Mouse (Mus musculus): ENCODE measurements around the gene Clstn2. TPM values are rescaled to one million over a fixed set of nuclear protein-coding genes. Genes with fewer than 3 reads are reported as not detected.

The Clstn2 gene
- polyA plus RNA-seq, 1 experiment from 2014 or later = 15.3 TPM

DNA sequence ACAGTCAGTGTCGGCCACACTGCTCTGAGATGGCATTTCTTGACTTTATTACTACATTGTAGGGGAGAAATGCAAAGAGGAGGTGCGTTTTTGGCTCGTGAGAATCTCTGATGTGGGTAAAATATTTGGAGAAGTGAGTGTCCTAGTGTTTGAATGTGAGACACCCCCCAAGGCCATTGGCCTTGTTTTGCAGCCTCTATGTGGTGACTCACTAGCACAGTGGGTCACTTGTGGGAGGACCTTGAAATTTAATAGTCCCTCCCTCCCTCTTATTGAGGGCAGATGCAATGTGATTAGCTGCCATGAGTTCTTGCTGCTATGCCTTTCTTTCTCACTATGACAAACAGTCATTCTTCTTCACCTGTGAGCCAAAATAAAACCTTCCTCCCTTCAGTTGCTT is 374.2 kb downstream of the Clstn2 start:
- Histone ChIP-seq H3K4me2 (no peak overlapping the region), H3K27me3 (no peaks in the 10 kb centered on the region), H3K4me3 (no peak overlapping the region), H3K36me3 (no peaks in the 10 kb centered on the region), H3K27ac (replicated peaks) (no peak overlapping the region), H3K9ac (no peak overlapping the region), H3K4me1 (replicated peaks) (no peaks in the 10 kb centered on the region), H3K9me3 (no peaks in the 10 kb centered on the region)
- ATAC-seq (ENCODE audit: low FRiP score, low read depth) = no peak
- 92% methylated on average over 3 of the region's 3 CpGs for WGBS

DNA sequence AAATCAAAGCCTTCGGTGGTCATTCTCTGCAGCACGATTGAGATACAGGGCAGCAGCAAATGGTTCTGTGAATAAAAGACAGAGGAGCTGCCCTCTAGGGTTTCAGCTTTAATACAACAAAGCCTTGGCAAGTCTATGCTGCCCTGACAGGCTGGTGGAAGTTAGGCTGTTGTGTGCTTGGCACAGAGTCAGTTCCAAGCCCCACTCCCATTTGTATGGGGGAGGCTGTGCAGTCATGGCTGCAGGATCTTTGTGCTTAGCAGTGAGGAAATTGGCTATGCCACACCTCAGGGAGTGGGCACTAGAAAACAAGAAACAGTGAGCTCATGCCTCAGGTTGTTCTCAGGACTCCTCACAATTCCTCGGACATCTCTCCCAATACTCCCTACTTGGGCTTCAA is 384.6 kb downstream of the Clstn2 start:
- H3K9me3 ChIP-seq = no peaks in the 10 kb centered on the region
- no peak overlapping the region for H3K4me3 ChIP-seq
- ATAC-seq (ENCODE audit: low FRiP score, low read depth) = peak; percentile 56; the same call in 1 of the 2 replicates
- WGBS = 66% methylated on average over 3 of the region's 3 CpGs
- no peak overlapping the region for H3K9ac ChIP-seq
- H3K27ac ChIP-seq (replicated peaks) = no peak overlapping the region
- H3K4me1 ChIP-seq (replicated peaks) = no peaks in the 10 kb centered on the region; the same call in 1 of the 2 replicates
- no peaks in the 10 kb centered on the region for H3K27me3 ChIP-seq
- H3K4me2 ChIP-seq = no peak overlapping the region
- H3K36me3 ChIP-seq = no peaks in the 10 kb centered on the region

DNA sequence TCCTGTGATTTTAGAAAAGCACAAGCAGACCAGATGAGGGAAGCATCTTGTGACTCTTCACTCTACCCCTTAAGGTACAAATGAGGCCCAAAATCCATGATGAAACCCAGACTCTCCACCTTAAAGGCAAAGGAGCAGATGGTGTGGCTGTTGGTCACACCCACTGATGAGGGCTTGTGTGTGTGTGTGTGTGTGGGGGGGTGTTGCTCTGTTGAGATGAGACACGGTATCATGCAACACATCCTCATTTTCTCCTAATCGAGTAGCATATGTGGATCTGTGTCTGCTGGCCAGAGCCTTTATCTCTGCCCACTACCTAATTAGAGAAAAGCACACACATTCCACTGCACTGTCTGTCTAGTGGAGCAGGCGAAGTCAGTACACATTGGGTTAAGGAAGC is 387.2 kb downstream of the Clstn2 start:
- H3K36me3 ChIP-seq = no peaks in the 10 kb centered on the region
- no peaks in the 10 kb centered on the region for H3K27me3 ChIP-seq
- WGBS = 82% methylated on average over 3 of the region's 3 CpGs
- H3K9me3 ChIP-seq = no peaks in the 10 kb centered on the region
- ATAC-seq (ENCODE audit: low FRiP score, low read depth) = no peak
- no peak overlapping the region for H3K4me2 ChIP-seq
- H3K9ac ChIP-seq = no peak overlapping the region
- H3K4me3 ChIP-seq = no peak overlapping the region
- no peak overlapping the region for H3K27ac ChIP-seq (replicated peaks)
- peaks cover 3% of the 10 kb centered on the region; the same call in 1 of the 2 replicates for H3K4me1 ChIP-seq (replicated peaks)

DNA sequence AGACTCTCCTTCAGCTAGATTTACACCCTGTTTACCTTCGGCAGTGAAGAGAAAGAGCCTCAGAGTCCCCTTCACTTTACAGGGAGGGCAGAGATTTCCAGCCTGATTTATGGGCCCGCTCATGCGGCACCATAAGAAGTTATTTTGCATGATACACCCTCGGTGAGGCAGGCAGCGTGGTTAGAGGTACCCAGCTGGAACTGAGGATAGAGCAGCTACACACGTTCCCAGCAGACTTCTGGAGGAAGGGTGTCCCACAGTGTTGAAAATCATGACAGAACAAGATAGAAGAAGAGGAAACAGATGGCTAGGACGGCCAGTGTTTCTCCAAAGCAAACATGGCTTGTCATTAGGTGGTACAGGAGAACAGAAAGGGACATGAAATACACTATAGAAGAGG is 390.6 kb downstream of the Clstn2 start:
- Histone ChIP-seq H3K4me3 (no peak overlapping the region), H3K9ac (no peak overlapping the region), H3K27ac (replicated peaks) (no peak overlapping the region), H3K4me1 (replicated peaks) (0 out of 2 replicates have a peak, but pooled peaks cover 3% of the 10 kb centered on the region), H3K36me3 (no peaks in the 10 kb centered on the region), H3K9me3 (no peaks in the 10 kb centered on the region), H3K27me3 (no peaks in the 10 kb centered on the region), H3K4me2 (no peak overlapping the region)
- 63% methylated on average over 7 of the region's 7 CpGs for WGBS
- ATAC-seq (ENCODE audit: low FRiP score, low read depth) = no peak

DNA sequence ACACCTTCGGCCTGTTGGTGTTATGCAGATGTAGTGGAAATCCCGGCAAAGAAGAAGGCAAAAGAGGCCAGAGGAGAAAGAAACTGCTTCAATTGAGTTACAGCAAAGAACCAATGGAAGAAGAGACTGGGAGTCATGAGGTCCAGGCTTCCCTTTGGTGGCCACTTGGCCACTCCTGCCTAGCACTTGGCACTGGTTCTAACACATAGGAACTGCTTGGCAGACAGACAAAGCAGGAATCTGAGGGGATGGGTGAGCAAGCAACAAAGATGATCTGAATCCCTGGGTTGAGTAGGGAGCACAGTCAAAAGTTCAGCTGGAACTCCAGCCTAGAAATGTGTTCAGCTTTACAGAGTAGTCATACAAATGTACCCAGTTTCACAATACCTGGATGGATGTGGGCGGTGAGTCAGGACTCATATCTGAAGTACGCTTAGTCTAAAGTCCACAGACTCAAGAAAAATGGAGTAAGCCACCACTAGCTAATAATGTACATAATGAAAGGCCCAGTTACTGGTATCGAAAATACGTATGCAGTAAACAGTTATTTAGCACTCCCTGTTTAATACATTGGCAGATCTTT is 392.9 kb downstream of the Clstn2 start:
- ATAC-seq (ENCODE audit: low FRiP score, low read depth) = no peak
- 0 out of 2 replicates have a peak, but pooled peaks cover 3% of the 10 kb centered on the region for H3K4me1 ChIP-seq (replicated peaks)
- H3K27ac ChIP-seq (replicated peaks) = no peak overlapping the region
- H3K9ac ChIP-seq = no peak overlapping the region
- H3K4me3 ChIP-seq = no peak overlapping the region
- 90% methylated on average over 6 of the region's 6 CpGs for WGBS
- no peaks in the 10 kb centered on the region for H3K9me3 ChIP-seq
- H3K4me2 ChIP-seq = no peak overlapping the region
- no peaks in the 10 kb centered on the region for H3K27me3 ChIP-seq
- H3K36me3 ChIP-seq = no peaks in the 10 kb centered on the region

DNA sequence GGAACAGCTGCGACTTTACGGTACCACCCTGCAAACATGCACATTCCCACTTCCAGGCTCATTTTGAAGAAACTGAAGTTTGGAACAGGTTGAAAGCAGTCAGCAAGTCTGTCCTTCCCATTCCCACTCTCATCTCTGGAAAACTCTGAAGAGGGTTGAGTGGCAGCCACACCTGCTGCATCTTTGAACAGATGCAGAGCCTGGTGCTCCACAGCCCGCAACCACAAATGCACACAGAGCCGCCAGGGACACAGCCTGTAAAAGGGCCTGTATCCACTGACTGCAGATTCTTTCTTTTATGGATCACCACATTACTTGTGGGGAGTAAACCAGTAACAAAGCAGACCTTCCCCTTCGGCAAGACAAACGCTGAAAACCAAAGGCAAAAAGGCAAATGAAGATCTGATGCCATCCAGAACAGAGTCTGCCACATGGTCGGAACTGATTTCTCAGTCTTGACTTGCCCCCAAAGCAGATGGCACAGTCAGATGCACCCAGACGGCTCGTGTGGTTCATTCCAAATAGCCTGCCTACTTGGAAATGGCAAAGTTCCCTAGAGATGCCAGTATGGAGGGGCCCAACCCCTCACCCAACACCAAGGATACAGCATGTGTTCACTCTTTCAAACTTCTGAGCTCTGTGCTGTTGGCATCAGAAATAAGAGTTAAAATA is 394.2 kb downstream of the Clstn2 start:
- WGBS = 86% methylated on average over 9 of the region's 9 CpGs
- no peak overlapping the region for H3K9ac ChIP-seq
- H3K4me2 ChIP-seq = no peak overlapping the region
- ATAC-seq (ENCODE audit: low FRiP score, low read depth) = no peak
- H3K36me3 ChIP-seq = no peaks in the 10 kb centered on the region
- H3K27ac ChIP-seq (replicated peaks) = no peak overlapping the region
- H3K27me3 ChIP-seq = no peaks in the 10 kb centered on the region
- H3K4me3 ChIP-seq = no peak overlapping the region
- 0 out of 2 replicates have a peak, but pooled peaks cover 3% of the 10 kb centered on the region for H3K4me1 ChIP-seq (replicated peaks)
- no peaks in the 10 kb centered on the region for H3K9me3 ChIP-seq

DNA sequence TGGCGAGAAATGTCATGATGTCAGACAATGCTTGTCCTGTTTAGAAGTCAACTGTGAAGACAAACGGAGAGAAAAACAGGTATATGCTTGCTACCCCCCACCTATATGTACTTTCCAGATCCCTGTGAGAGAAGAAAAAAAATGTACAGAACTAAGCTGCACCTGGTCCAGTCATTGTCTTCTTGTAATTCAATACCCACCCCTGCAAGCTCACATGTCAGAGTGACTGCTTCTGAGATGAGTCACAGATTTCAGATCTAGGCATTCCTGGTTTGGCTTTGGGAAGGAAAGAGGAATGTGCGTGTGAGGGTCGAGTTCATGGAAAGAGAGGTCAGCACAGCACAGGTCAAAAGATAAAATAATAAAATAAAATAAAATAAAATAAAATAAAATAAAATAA is 397.6 kb downstream of the Clstn2 start:
- Histone ChIP-seq H3K4me1 (replicated peaks) (no peaks in the 10 kb centered on the region), H3K9me3 (no peaks in the 10 kb centered on the region), H3K27me3 (no peaks in the 10 kb centered on the region), H3K27ac (replicated peaks) (no peak overlapping the region), H3K36me3 (no peaks in the 10 kb centered on the region), H3K9ac (no peak overlapping the region), H3K4me2 (no peak overlapping the region), H3K4me3 (no peak overlapping the region)
- 89% methylated on average over 4 of the region's 4 CpGs for WGBS
- no peak for ATAC-seq (ENCODE audit: low FRiP score, low read depth)

DNA sequence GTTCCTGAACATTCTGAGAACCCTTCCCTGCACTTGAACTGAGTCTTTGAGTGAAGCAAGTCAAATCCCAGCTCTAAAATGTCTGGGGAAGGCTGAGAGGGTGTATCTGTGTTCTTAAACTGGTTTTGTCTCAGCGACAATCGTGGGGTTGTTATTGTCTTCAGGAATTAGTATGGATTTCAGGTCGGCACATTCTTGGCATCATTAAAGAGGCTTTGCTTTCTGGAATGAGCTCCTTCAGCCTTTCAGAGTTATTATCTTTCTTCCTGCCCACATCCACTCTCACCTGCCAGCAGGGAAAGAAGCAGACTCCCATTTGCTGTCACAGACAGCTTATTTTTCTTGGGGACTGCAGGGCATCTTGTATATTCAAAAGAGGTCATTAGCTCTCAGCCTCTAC is 398.1 kb downstream of the Clstn2 start:
- Histone ChIP-seq H3K36me3 (no peaks in the 10 kb centered on the region), H3K4me3 (no peak overlapping the region), H3K9ac (no peak overlapping the region), H3K27ac (replicated peaks) (no peak overlapping the region), H3K27me3 (no peaks in the 10 kb centered on the region), H3K9me3 (no peaks in the 10 kb centered on the region), H3K4me1 (replicated peaks) (no peaks in the 10 kb centered on the region), H3K4me2 (no peak overlapping the region)
- ATAC-seq (ENCODE audit: low FRiP score, low read depth) = no peak
- 67% methylated on average over 3 of the region's 3 CpGs for WGBS

DNA sequence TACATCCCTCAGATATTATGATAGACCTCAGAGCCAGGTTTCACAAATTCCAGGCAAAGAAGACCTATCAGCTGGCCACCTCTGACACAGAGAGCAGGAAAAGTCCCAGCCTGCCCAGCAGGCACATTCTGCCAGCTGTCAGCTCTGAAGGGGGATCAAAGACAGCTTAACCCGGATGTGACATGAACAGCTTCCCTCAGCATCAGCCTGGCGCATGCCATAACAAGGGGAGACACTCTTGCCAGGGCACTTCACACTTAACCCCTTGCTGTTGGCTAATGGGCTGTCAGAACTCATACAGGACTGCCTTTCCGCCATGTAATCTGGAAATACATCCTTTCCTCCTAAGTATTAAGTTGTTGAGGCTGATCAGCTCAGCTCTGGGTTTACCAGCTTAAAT is 403.8 kb downstream of the Clstn2 start:
- Histone ChIP-seq H3K9me3 (no peaks in the 10 kb centered on the region), H3K4me2 (no peak overlapping the region), H3K27ac (replicated peaks) (no peak overlapping the region), H3K27me3 (no peaks in the 10 kb centered on the region), H3K36me3 (no peaks in the 10 kb centered on the region), H3K4me1 (replicated peaks) (peaks cover 7% of the 10 kb centered on the region; the same call in 1 of the 2 replicates), H3K4me3 (no peak overlapping the region), H3K9ac (no peak overlapping the region)
- ATAC-seq (ENCODE audit: low FRiP score, low read depth) = no peak
- 50% methylated on average over 3 of the region's 3 CpGs for WGBS

DNA sequence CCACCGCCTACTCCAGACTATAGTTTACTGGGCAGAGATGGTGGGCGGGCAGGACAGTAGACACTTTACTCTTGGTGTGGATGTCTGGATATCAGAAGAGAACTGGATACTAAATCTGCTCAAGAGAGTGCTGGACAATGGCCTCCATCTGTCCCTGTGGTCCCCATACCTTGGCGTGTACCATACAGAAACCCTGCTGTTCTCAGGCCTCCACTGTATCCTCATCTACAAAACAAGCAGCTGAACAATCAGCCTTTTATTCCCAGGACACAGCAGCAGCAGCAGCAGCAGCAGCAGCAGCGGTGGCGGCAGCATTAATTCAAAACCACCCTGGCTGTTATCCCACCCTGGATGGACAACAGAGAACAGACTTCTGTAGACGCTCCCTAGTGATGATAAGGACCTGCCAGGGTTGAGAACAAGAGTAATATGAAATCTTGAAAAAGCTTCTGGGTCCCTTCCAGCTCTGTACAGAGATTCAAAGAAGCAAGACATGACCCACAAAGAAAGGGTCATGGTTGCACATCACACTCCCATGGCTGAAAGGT is 404.5 kb downstream of the Clstn2 start:
- Histone ChIP-seq H3K4me2 (no peak overlapping the region), H3K4me1 (replicated peaks) (peaks cover 7% of the 10 kb centered on the region; the same call in 1 of the 2 replicates), H3K4me3 (no peak overlapping the region), H3K9ac (no peak overlapping the region), H3K27ac (replicated peaks) (no peak overlapping the region), H3K9me3 (no peaks in the 10 kb centered on the region), H3K27me3 (no peaks in the 10 kb centered on the region), H3K36me3 (no peaks in the 10 kb centered on the region)
- WGBS = 47% methylated on average over 6 of the region's 6 CpGs
- no peak for ATAC-seq (ENCODE audit: low FRiP score, low read depth)

DNA sequence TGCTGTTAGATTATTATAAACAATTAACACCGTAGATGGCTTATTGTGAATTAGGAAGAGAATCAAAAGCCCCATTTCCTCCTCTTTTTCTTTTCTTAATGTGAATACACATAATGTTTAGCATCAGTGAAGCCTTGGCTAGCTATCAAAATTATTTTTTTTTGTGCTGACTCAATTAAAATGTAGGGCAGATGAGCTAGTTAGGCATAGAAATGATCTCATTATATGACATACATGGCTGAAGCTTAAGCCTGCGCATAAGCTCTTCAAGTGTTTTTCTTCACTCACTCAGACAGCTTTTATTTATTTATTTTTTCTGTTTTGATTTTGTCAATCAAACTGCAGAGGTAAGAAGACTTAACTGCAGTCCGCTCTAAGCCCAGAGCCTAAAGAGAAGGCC is 405.1 kb downstream of the Clstn2 start:
- ATAC-seq (ENCODE audit: low FRiP score, low read depth) = no peak
- H3K27me3 ChIP-seq = no peaks in the 10 kb centered on the region
- peaks cover 7% of the 10 kb centered on the region; the same call in 1 of the 2 replicates for H3K4me1 ChIP-seq (replicated peaks)
- H3K27ac ChIP-seq (replicated peaks) = no peak overlapping the region
- no peaks in the 10 kb centered on the region for H3K9me3 ChIP-seq
- WGBS = 77% methylated on average over 3 of the region's 3 CpGs
- H3K9ac ChIP-seq = no peak overlapping the region
- H3K4me3 ChIP-seq = no peak overlapping the region
- no peak overlapping the region for H3K4me2 ChIP-seq
- no peaks in the 10 kb centered on the region for H3K36me3 ChIP-seq

DNA sequence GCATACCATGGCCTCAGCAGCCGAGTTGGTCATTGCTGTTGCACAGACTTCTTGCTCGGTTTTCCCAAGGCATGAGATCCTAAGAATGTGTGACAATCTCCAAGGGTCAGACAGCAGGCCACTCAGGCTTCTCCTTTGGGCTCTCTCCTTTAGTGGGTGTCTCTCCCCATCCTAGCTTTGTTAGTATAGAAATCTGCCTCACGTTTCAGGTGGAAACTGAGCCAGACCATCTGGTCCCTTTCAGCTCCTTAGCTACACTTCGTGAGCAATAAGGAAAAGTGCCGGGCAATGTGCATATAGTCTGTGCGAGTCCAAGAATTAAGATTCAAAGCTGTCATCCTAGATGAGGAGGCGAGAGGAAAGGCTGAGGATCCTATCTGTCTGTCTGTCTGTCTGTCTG is 422.4 kb downstream of the Clstn2 start:
- no peak for ATAC-seq (ENCODE audit: low FRiP score, low read depth)
- 75% methylated on average over 7 of the region's 7 CpGs for WGBS

More for the DNA sequence above, 422.4 kb downstream of the Clstn2 start:
- no peak overlapping the region for H3K4me2 ChIP-seq
- no peaks in the 10 kb centered on the region for H3K36me3 ChIP-seq
- H3K4me3 ChIP-seq = no peak overlapping the region
- H3K27ac ChIP-seq (replicated peaks) = no peak overlapping the region
- no peaks in the 10 kb centered on the region for H3K9me3 ChIP-seq
- H3K27me3 ChIP-seq = no peaks in the 10 kb centered on the region
- no peak overlapping the region for H3K9ac ChIP-seq
- no peaks in the 10 kb centered on the region for H3K4me1 ChIP-seq (replicated peaks)
